Mouse (Mus musculus) kidney, embryonic 15.5 days (tissue): ENCODE data around the gene Baiap2l1. TPM values are rescaled to one million over a fixed set of nuclear protein-coding genes. Genes with fewer than 3 reads are reported as not detected.

Experiments used
- polyA plus RNA-seq: library from polyadenylated mRNA; unstranded; fragments of >200 nt; fragmentation: Nextera tagmentation; extraction: Ambion mirVana; gene quantifications from 2 replicates; pipeline ENCODE4 v1.2.1, GENCODE M21; 2015

Gene Baiap2l1
- polyA plus RNA-seq, 1 experiment from 2014 or later = 14.8 TPM

Other genes starting within 250 kb of the Baiap2l1 start
- 0.48 and 0.71 TPM in 2 replicates for gene Bhlha15, start 167.8 kb downstream of the Baiap2l1 start, polyA plus RNA-seq
- gene Tecpr1, start 134.5 kb downstream of the Baiap2l1 start, polyA plus RNA-seq = 22.4 and 23.6 TPM in 2 replicates
- gene Bri3, start 113.7 kb downstream of the Baiap2l1 start, polyA plus RNA-seq = 123 and 129 TPM in 2 replicates
- gene Nptx2, start 187.8 kb upstream of the Baiap2l1 start, polyA plus RNA-seq = 1.1 TPM in 2 replicates